Mouse (Mus musculus) small intestine, adult 2 months (tissue): ENCODE results near the gene Cacnb2. TPM values are rescaled to one million over a fixed set of nuclear protein-coding genes. Genes with fewer than 3 reads are reported as not detected.

ENCODE experiments used
- H3K27ac ChIP-seq: fragments of 200-500 bp; 2 replicates; pipeline ENCODE4 v1.5.1; 2012; ENCODE audit warnings: low read depth, low read length, control low read depth, inconsistent platforms; ENCODE audit not compliant: insufficient read depth
- H3K27me3 ChIP-seq: fragments of 200-500 bp; 2 replicates; pipeline ENCODE4 v1.6.1; 2012; ENCODE audit warnings: mild to moderate bottlenecking, moderate library complexity, low read length, inconsistent platforms; ENCODE audit not compliant: control insufficient read depth, insufficient read depth
- H3K36me3 ChIP-seq: fragments of 200-500 bp; 2 replicates; pipeline ENCODE4 v1.6.1; 2012; ENCODE audit warnings: mild to moderate bottlenecking, low read length, control low read depth, inconsistent platforms; ENCODE audit not compliant: control insufficient read depth, insufficient read depth
- H3K4me1 ChIP-seq: fragments of 200-500 bp; 2 replicates; pipeline ENCODE4 v1.6.1; 2012; ENCODE audit warnings: low read length, inconsistent platforms, mixed read lengths; ENCODE audit not compliant: control insufficient read depth, insufficient read depth, insufficient read length
- H3K4me3 ChIP-seq: fragments of 200-500 bp; 2 replicates; pipeline ENCODE4 v1.5.1; 2012; ENCODE audit warnings: low read depth, mild to moderate bottlenecking, control low read depth, inconsistent platforms, low read length, moderate library complexity
- CTCF ChIP-seq: fragments of 200-500 bp; IDR thresholded peaks from 2 replicates; pipeline ENCODE4 v1.5.1; 2012; ENCODE audit warnings: low read depth, mild to moderate bottlenecking, control low read depth, inconsistent platforms, low read length, moderate library complexity, mixed read lengths; ENCODE audit not compliant: insufficient replicate concordance, insufficient read length; ENCODE audit errors: extremely low read depth
- POLR2A ChIP-seq: fragments of 200-500 bp; IDR thresholded peaks from 2 replicates; pipeline ENCODE4 v1.6.1; 2012; ENCODE audit warnings: low read depth, mild to moderate bottlenecking, control low read depth, inconsistent platforms, low read length, moderate library complexity
- WGBS: fragments of 180-500 bp; shearing (Covaris S2); methylation state at CpG from one replicate; pipeline ENCODE4 v1.1.7; 2018; 5-methylcytosine and 5-hydroxymethylcytosine counted together
- polyA plus RNA-seq: library from polyadenylated mRNA; depleted of rRNA; stranded (reverse); fragments of >200 nt; gene quantifications from 2 replicates; pipeline ENCODE4 v1.2.3, GENCODE M21; 2012

Cacnb2 gene
- polyA plus RNA-seq, 1 experiment, result 0.76 TPM

- 12% methylated on average over 7 of the region's 7 CpGs for WGBS
Measured at GRCm38 (mm10) chr2:14605207-14605606, 2.3 kb downstream of the Cacnb2 start.

GRCm38 (mm10) chr2:14608606-14609005, 5.7 kb downstream of the Cacnb2 start:
- Histone ChIP-seq H3K27me3 (peaks cover 13% of the 10 kb centered on the region), H3K4me3 (no peak overlapping the region), H3K27ac (no peak overlapping the region), H3K36me3 (no peaks in the 10 kb centered on the region), H3K4me1 (no peaks in the 10 kb centered on the region)
- TF ChIP-seq POLR2A (no peak), CTCF (no peak)
- WGBS, result 66% methylated on average over 4 of the region's 4 CpGs

More at GRCm38 (mm10) chr2:14605207-14605606, 2.3 kb downstream of the Cacnb2 start:
- Histone ChIP-seq H3K27ac (no peak overlapping the region), H3K4me3 (peak overlapping the region; percentile 64), H3K4me1 (no peaks in the 10 kb centered on the region), H3K27me3 (peaks cover 15% of the 10 kb centered on the region), H3K36me3 (no peaks in the 10 kb centered on the region)
- TF ChIP-seq POLR2A (no peak), CTCF (no peak)

GRCm38 (mm10) chr2:14612705-14613104, 9.8 kb downstream of the Cacnb2 start:
- H3K27ac ChIP-seq, result no peak overlapping the region
- no peaks in the 10 kb centered on the region for H3K27me3 ChIP-seq
- TF ChIP-seq CTCF (no peak), POLR2A (no peak)
- H3K4me3 ChIP-seq, result no peak overlapping the region
- H3K36me3 ChIP-seq, result no peaks in the 10 kb centered on the region
- no peaks in the 10 kb centered on the region for H3K4me1 ChIP-seq
- 35% methylated on average over 4 of the region's 4 CpGs for WGBS

- TF ChIP-seq CTCF (no peak), POLR2A (no peak)
- no peaks in the 10 kb centered on the region for H3K27me3 ChIP-seq
- H3K36me3 ChIP-seq, result no peaks in the 10 kb centered on the region
- H3K27ac ChIP-seq, result no peak overlapping the region
- no peak overlapping the region for H3K4me3 ChIP-seq
- WGBS, result 89% methylated on average over 3 of the region's 3 CpGs
- H3K4me1 ChIP-seq, result no peaks in the 10 kb centered on the region
Measured at GRCm38 (mm10) chr2:14616361-14616760, 13.5 kb downstream of the Cacnb2 start.

GRCm38 (mm10) chr2:14620120-14620853, 17.4 kb downstream of the Cacnb2 start:
- Histone ChIP-seq H3K27me3 (no peaks in the 10 kb centered on the region), H3K4me1 (no peaks in the 10 kb centered on the region), H3K27ac (no peak overlapping the region), H3K36me3 (no peaks in the 10 kb centered on the region), H3K4me3 (no peak overlapping the region)
- TF ChIP-seq POLR2A (no peak), CTCF (no peak)
- WGBS, result 71% methylated on average over 6 of the region's 6 CpGs

GRCm38 (mm10) chr2:14620891-14621290, 18.0 kb downstream of the Cacnb2 start:
- TF ChIP-seq CTCF (no peak), POLR2A (no peak)
- no peaks in the 10 kb centered on the region for H3K27me3 ChIP-seq
- no peak overlapping the region for H3K27ac ChIP-seq
- no peaks in the 10 kb centered on the region for H3K4me1 ChIP-seq
- H3K4me3 ChIP-seq, result no peak overlapping the region
- WGBS, result 30% methylated on average over 4 of the region's 4 CpGs
- H3K36me3 ChIP-seq, result no peaks in the 10 kb centered on the region

- Histone ChIP-seq H3K4me1 (no peaks in the 10 kb centered on the region), H3K36me3 (no peaks in the 10 kb centered on the region), H3K27me3 (no peaks in the 10 kb centered on the region), H3K27ac (no peak overlapping the region), H3K4me3 (no peak overlapping the region)
- WGBS, result 89% methylated on average over 5 of the region's 5 CpGs
- no peak for TF ChIP-seq CTCF
- TF ChIP-seq POLR2A, result no peak
Measured at GRCm38 (mm10) chr2:14623820-14624219, 20.9 kb downstream of the Cacnb2 start.
